In genomic region chr5:143375242-143375641, GRCm38 (mm10) we compare ENCODE assay signal across 8 mouse cellular contexts. TPM values are rescaled to one million over a fixed set of nuclear protein-coding genes. Genes with fewer than 3 reads are reported as not detected.
DNase-seq lines count a peak whose midpoint lies in the region; ATAC-seq and TF ChIP-seq lines count a peak whose summit lies in the region.

No protein-coding gene starts in this region.

- H3K27me3 ChIP-seq in embryonic facial prominence, embryonic 11.5 days (ENCODE audit: control insufficient read depth, insufficient read depth, low read length) = peaks cover 45% of the 10 kb centered on the region
- H3K27me3 ChIP-seq in heart, embryonic 11.5 days (ENCODE audit: control insufficient read depth, insufficient read depth, low read length) = peaks cover 57% of the 10 kb centered on the region
- H3K27me3 ChIP-seq in kidney, embryonic 15.5 days = peaks cover 59% of the 10 kb centered on the region
- H3K27me3 ChIP-seq in liver, embryonic 15.5 days = peaks cover 54% of the 10 kb centered on the region
- H3K27me3 ChIP-seq in neural tube, embryonic 11.5 days (ENCODE audit: control insufficient read depth, insufficient read depth, low read length) = peaks cover 46% of the 10 kb centered on the region
- peaks cover 2% of the 10 kb centered on the region; the same call in 1 of the 2 replicates for H3K27me3 ChIP-seq in thymus, adult 2 months (ENCODE audit: control insufficient read depth, insufficient read depth, low read length)

- H3K9me3 ChIP-seq in embryonic facial prominence, embryonic 11.5 days (replicated peaks; ENCODE audit: control insufficient read depth, low read length) = no peaks in the 10 kb centered on the region
- no peaks in the 10 kb centered on the region; the same call in 1 of the 2 replicates for H3K9me3 ChIP-seq in heart, embryonic 11.5 days (replicated peaks; ENCODE audit: control insufficient read depth, low read length)
- no peaks in the 10 kb centered on the region for H3K9me3 ChIP-seq in kidney, embryonic 15.5 days (replicated peaks)
- H3K9me3 ChIP-seq in liver, embryonic 15.5 days (replicated peaks) = no peaks in the 10 kb centered on the region
- H3K9me3 ChIP-seq in neural tube, embryonic 11.5 days (ENCODE audit: control insufficient read depth, low read length) = no peaks in the 10 kb centered on the region

- no peak for TF ChIP-seq POLR2A in thymus, adult 2 months (IDR thresholded peaks at IDR 0.05; ENCODE audit: control insufficient read depth, extremely low read depth, insufficient read depth, low read length, poor library complexity)

- H3K4me2 ChIP-seq in embryonic facial prominence, embryonic 11.5 days (ENCODE audit: low read depth, low read length) = peak overlapping the region; percentile 27
- peak overlapping the region; percentile 49 for H3K4me2 ChIP-seq in heart, embryonic 11.5 days
- H3K4me2 ChIP-seq in kidney, embryonic 15.5 days = peak overlapping the region; percentile 58
- peak overlapping the region; percentile 37 for H3K4me2 ChIP-seq in liver, embryonic 15.5 days
- no peak overlapping the region for H3K4me2 ChIP-seq in neural tube, embryonic 11.5 days (ENCODE audit: low read depth)

- no peak overlapping the region for H3K9ac ChIP-seq in embryonic facial prominence, embryonic 11.5 days (replicated peaks; ENCODE audit: low read length)
- H3K9ac ChIP-seq in heart, embryonic 11.5 days (ENCODE audit: low read depth, low read length) = no peak overlapping the region
- no peak overlapping the region for H3K9ac ChIP-seq in kidney, embryonic 15.5 days
- H3K9ac ChIP-seq in liver, embryonic 15.5 days = no peak overlapping the region
- no peak overlapping the region for H3K9ac ChIP-seq in neural tube, embryonic 11.5 days (ENCODE audit: low read length)

- peak; percentile 59 for DNase-seq in A20 (ENCODE audit: low read depth, low spot score)
- DNase-seq in adrenal gland, adult 8-10 months = peak; percentile 31
- peak; percentile 70 for DNase-seq in embryonic facial prominence, embryonic 11.5 days (ENCODE audit: low spot score)
- DNase-seq in neural tube, embryonic 11.5 days (ENCODE audit: low spot score) = peak; percentile 73
- DNase-seq in thymus, adult 2 months = peak; percentile 70

- no peak for ATAC-seq in embryonic facial prominence, embryonic 11.5 days (replicated peaks; ENCODE audit: insufficient number of reproducible peaks, low FRiP score, low TSS enrichment, low read depth)
- ATAC-seq in heart, embryonic 11.5 days (replicated peaks; ENCODE audit: insufficient number of reproducible peaks, low FRiP score, low TSS enrichment) = no peak
- ATAC-seq in kidney, embryonic 15.5 days (replicated peaks; ENCODE audit: low FRiP score) = peak; percentile 37; the same call in 1 of the 2 replicates
- no peak; the same call in 1 of the 2 replicates for ATAC-seq in liver, embryonic 15.5 days (ENCODE audit: insufficient read depth)
- no peak for ATAC-seq in neural tube, embryonic 11.5 days (ENCODE audit: insufficient read depth, low FRiP score, low TSS enrichment)

- no peak overlapping the region for H3K27ac ChIP-seq in embryonic facial prominence, embryonic 11.5 days (replicated peaks; ENCODE audit: low read depth, low read length)
- no peak overlapping the region for H3K27ac ChIP-seq in heart, embryonic 11.5 days (ENCODE audit: low read depth, low read length)
- H3K27ac ChIP-seq in kidney, embryonic 15.5 days = no peak overlapping the region
- no peak overlapping the region for H3K27ac ChIP-seq in liver, embryonic 15.5 days (replicated peaks)
- no peak overlapping the region for H3K27ac ChIP-seq in neural tube, embryonic 11.5 days (ENCODE audit: low read depth, low read length)
- no peak overlapping the region for H3K27ac ChIP-seq in thymus, adult 2 months (ENCODE audit: control insufficient read depth, insufficient read depth, low read length)

- no peak overlapping the region for H3K4me3 ChIP-seq in embryonic facial prominence, embryonic 11.5 days (ENCODE audit: low read depth, low read length)
- peak overlapping the region; percentile 14; the same call in 1 of the 2 replicates for H3K4me3 ChIP-seq in heart, embryonic 11.5 days (ENCODE audit: low read depth, low read length)
- peak overlapping the region; percentile 31 for H3K4me3 ChIP-seq in kidney, embryonic 15.5 days (replicated peaks)
- no peak overlapping the region for H3K4me3 ChIP-seq in liver, embryonic 15.5 days (replicated peaks)
- H3K4me3 ChIP-seq in neural tube, embryonic 11.5 days (ENCODE audit: low read depth, low read length) = no peak overlapping the region
- H3K4me3 ChIP-seq in thymus, adult 2 months (ENCODE audit: control insufficient read depth, insufficient read depth, low read length) = no peak overlapping the region

- no peaks in the 10 kb centered on the region for H3K36me3 ChIP-seq in embryonic facial prominence, embryonic 11.5 days (replicated peaks; ENCODE audit: control insufficient read depth, insufficient read depth, low read depth, low read length)
- H3K36me3 ChIP-seq in heart, embryonic 11.5 days (ENCODE audit: control insufficient read depth, insufficient read depth, low read length) = no peaks in the 10 kb centered on the region
- no peaks in the 10 kb centered on the region for H3K36me3 ChIP-seq in kidney, embryonic 15.5 days
- no peaks in the 10 kb centered on the region for H3K36me3 ChIP-seq in liver, embryonic 15.5 days (replicated peaks)
- no peaks in the 10 kb centered on the region for H3K36me3 ChIP-seq in neural tube, embryonic 11.5 days (ENCODE audit: control insufficient read depth, insufficient read depth, low read length)
- no peaks in the 10 kb centered on the region for H3K36me3 ChIP-seq in thymus, adult 2 months (ENCODE audit: control insufficient read depth, insufficient read depth, low read length)

- WGBS in embryonic facial prominence, embryonic 11.5 days = 11% methylated on average over 21 of the region's 21 CpGs
- 10% methylated on average over 21 of the region's 21 CpGs for WGBS in heart, embryonic 11.5 days (ENCODE audit: insufficient replicate concordance)
- WGBS in kidney, embryonic 15.5 days = 7% methylated on average over 21 of the region's 21 CpGs
- WGBS in liver, embryonic 15.5 days (ENCODE audit: insufficient replicate concordance) = 8% methylated on average over 21 of the region's 21 CpGs
- 10% methylated on average over 21 of the region's 21 CpGs for WGBS in neural tube, embryonic 11.5 days
- 8% methylated on average over 21 of the region's 21 CpGs for WGBS in thymus, adult 2 months

- peaks cover 2% of the 10 kb centered on the region; the same call in 1 of the 2 replicates for H3K4me1 ChIP-seq in embryonic facial prominence, embryonic 11.5 days (ENCODE audit: control insufficient read depth, insufficient read depth, low read length)
- H3K4me1 ChIP-seq in heart, embryonic 11.5 days (ENCODE audit: control insufficient read depth, insufficient read depth, low read length) = no peaks in the 10 kb centered on the region
- peaks cover 9% of the 10 kb centered on the region for H3K4me1 ChIP-seq in kidney, embryonic 15.5 days
- H3K4me1 ChIP-seq in liver, embryonic 15.5 days (replicated peaks) = peaks cover 3% of the 10 kb centered on the region; the same call in 1 of the 2 replicates
- H3K4me1 ChIP-seq in neural tube, embryonic 11.5 days (ENCODE audit: control insufficient read depth, insufficient read depth, low read length) = no peaks in the 10 kb centered on the region
- no peaks in the 10 kb centered on the region for H3K4me1 ChIP-seq in thymus, adult 2 months (replicated peaks; ENCODE audit: control insufficient read depth, insufficient read depth, low read length)

- TF ChIP-seq CTCF in thymus, adult 2 months (IDR thresholded peaks at IDR 0.05; ENCODE audit: borderline replicate concordance, control insufficient read depth, extremely low read depth, insufficient read depth, low read length, poor library complexity) = peak; percentile 87; the same call in 1 of the 2 replicates

RNA-seq across cellular contexts. Expression of gene Grid2ip, which starts 18.1 kb away (rescaled TPM):
- total RNA-seq in adrenal gland, adult 8-10 months (2022) = 1 to 10 TPM in 1 of 4 experiments, under 1 TPM in 3; 0.61 to 1.2 (median 0.91) TPM
- 0.36 and 0.59 TPM in 2 replicates for polyA plus RNA-seq in embryonic facial prominence, embryonic 11.5 days (2014; fragmentation: Nextera tagmentation; extraction: Ambion mirVana)
- 0.77 and 1.1 TPM in 2 replicates for polyA plus RNA-seq in heart, embryonic 11.5 days (2014; fragmentation: Nextera tagmentation; extraction: Ambion mirVana)
- polyA plus RNA-seq in kidney, embryonic 15.5 days (2015; fragmentation: Nextera tagmentation; extraction: Ambion mirVana) = 0.14 TPM in 1 of 2 replicates, not detected in the other
- not detected in 2 replicates for polyA plus RNA-seq in liver, embryonic 15.5 days (2015; fragmentation: Nextera tagmentation; extraction: Ambion mirVana)
- 0.14 TPM in 1 of 2 replicates, not detected in the other for polyA plus RNA-seq in neural tube, embryonic 11.5 days (2014; fragmentation: Nextera tagmentation; extraction: Ambion mirVana)
- 0.06 and 0.26 TPM in 2 replicates for polyA plus RNA-seq in thymus, adult 2 months (2012; rRNA removed)

RNA-seq across cellular contexts. Expression of gene Kdelr2, which starts 28.4 kb away (rescaled TPM):
- 100 to 1,000 TPM in 3 of 4 experiments, 10 to 100 TPM in 1; 97.5 to 115 (median 101) TPM for total RNA-seq in adrenal gland, adult 8-10 months (2022)
- 246 and 261 TPM in 2 replicates for polyA plus RNA-seq in embryonic facial prominence, embryonic 11.5 days (2014; fragmentation: Nextera tagmentation; extraction: Ambion mirVana)
- polyA plus RNA-seq in heart, embryonic 11.5 days (2014; fragmentation: Nextera tagmentation; extraction: Ambion mirVana) = 269 and 291 TPM in 2 replicates
- 344 and 350 TPM in 2 replicates for polyA plus RNA-seq in kidney, embryonic 15.5 days (2015; fragmentation: Nextera tagmentation; extraction: Ambion mirVana)
- polyA plus RNA-seq in liver, embryonic 15.5 days (2015; fragmentation: Nextera tagmentation; extraction: Ambion mirVana) = 134 and 140 TPM in 2 replicates
- polyA plus RNA-seq in neural tube, embryonic 11.5 days (2014; fragmentation: Nextera tagmentation; extraction: Ambion mirVana) = 186 and 199 TPM in 2 replicates
- polyA plus RNA-seq in thymus, adult 2 months (2012; rRNA removed) = 60.9 and 61.6 TPM in 2 replicates

RNA-seq across cellular contexts. Expression of gene Zdhhc4, which starts 46.2 kb away (rescaled TPM):
- total RNA-seq in adrenal gland, adult 8-10 months (2022) = 10 to 100 TPM; 60.3 to 74.8 (median 66.3) TPM
- 76.3 and 77.3 TPM in 2 replicates for polyA plus RNA-seq in embryonic facial prominence, embryonic 11.5 days (2014; fragmentation: Nextera tagmentation; extraction: Ambion mirVana)
- polyA plus RNA-seq in heart, embryonic 11.5 days (2014; fragmentation: Nextera tagmentation; extraction: Ambion mirVana) = 56.6 and 56.9 TPM in 2 replicates
- 74.3 and 76.4 TPM in 2 replicates for polyA plus RNA-seq in kidney, embryonic 15.5 days (2015; fragmentation: Nextera tagmentation; extraction: Ambion mirVana)
- polyA plus RNA-seq in liver, embryonic 15.5 days (2015; fragmentation: Nextera tagmentation; extraction: Ambion mirVana) = 24.9 and 26.1 TPM in 2 replicates
- polyA plus RNA-seq in neural tube, embryonic 11.5 days (2014; fragmentation: Nextera tagmentation; extraction: Ambion mirVana) = 69.3 and 73.3 TPM in 2 replicates
- 117 and 118 TPM in 2 replicates for polyA plus RNA-seq in thymus, adult 2 months (2012; rRNA removed)

Comparison
In these comparisons a context has a peak if more than half of its experiments do, and no peak if none do; other contexts are left out.
1. H3K4me3 ChIP-seq: peak in heart, embryonic 11.5 days (single experiment) and kidney, embryonic 15.5 days (single experiment); none in embryonic facial prominence, embryonic 11.5 days (single experiment), liver, embryonic 15.5 days (single experiment), neural tube, embryonic 11.5 days (single experiment) and thymus, adult 2 months (single experiment).
2. Peak in every context shown above with its lines, with median percentiles within 50 percentile points of each other: DNase-seq.